Mouse (Mus musculus) intestine, embryonic 14.5 days (tissue): Measurements from ENCODE around the gene Gm13289. TPM values are rescaled to one million over a fixed set of nuclear protein-coding genes. Genes with fewer than 3 reads are reported as not detected.
"Not testable (repeated sequence)": the region's sequence is repeated elsewhere in the genome, so short reads cannot be mapped to it uniquely, and the experiment has no call there.

Experiments used
- ATAC-seq: fragments of 200-750 bp; cut with Nextera tagmentation; replicated peaks from 2 replicates; pipeline ENCODE4 v1.8.0; 2017; ENCODE audit warnings: low read depth, moderate number of reproducible peaks, moderate TSS enrichment, moderate library complexity; ENCODE audit not compliant: low FRiP score, low TSS enrichment
- DNase-seq: peaks from one replicate; pipeline ENCODE4 v3.0.0-alpha.2; 2018; ENCODE audit warnings: low spot score
- H3K27ac ChIP-seq: fragments of 300-500 bp; sonication (generic); 2 replicates; pipeline ENCODE4 v1.5.1; 2014; ENCODE audit warnings: low read depth, mild to moderate bottlenecking, control low read depth
- H3K27me3 ChIP-seq: fragments of 300-500 bp; sonication (generic); replicated peaks from 2 replicates; pipeline ENCODE4 v1.6.1; 2014; ENCODE audit warnings: low read length, control low read depth; ENCODE audit not compliant: control insufficient read depth, insufficient read depth
- H3K36me3 ChIP-seq: fragments of 300-500 bp; sonication (generic); 2 replicates; pipeline ENCODE4 v1.6.1; 2014; ENCODE audit warnings: low read length, control low read depth; ENCODE audit not compliant: control insufficient read depth, insufficient read depth
- H3K4me1 ChIP-seq: fragments of 300-500 bp; sonication (generic); replicated peaks from 2 replicates; pipeline ENCODE4 v1.6.1; 2014; ENCODE audit warnings: low read length, control low read depth, mixed read lengths; ENCODE audit not compliant: control insufficient read depth, insufficient read depth
- H3K4me2 ChIP-seq: fragments of 300-500 bp; sonication (generic); 2 replicates; pipeline ENCODE4 v1.6.1; 2014; ENCODE audit warnings: low read length
- H3K4me3 ChIP-seq: fragments of 300-500 bp; sonication (generic); 2 replicates; pipeline ENCODE4 v1.5.1; 2014; ENCODE audit warnings: low read depth, low read length, control low read depth, mixed read lengths
- H3K9ac ChIP-seq: fragments of 300-500 bp; sonication (generic); 2 replicates; pipeline ENCODE4 v1.6.1; 2014; ENCODE audit warnings: mild to moderate bottlenecking, low read length
- H3K9me3 ChIP-seq: fragments of 300-500 bp; sonication (generic); 2 replicates; pipeline ENCODE4 v1.6.1; 2016; ENCODE audit warnings: low read length, control low read depth; ENCODE audit not compliant: control insufficient read depth
- WGBS: fragments of 180-500 bp; shearing (Covaris S2); extraction: QIAGEN DNeasy Blood & Tissue Kit; methylation state at CpG from one replicate; pipeline ENCODE4 v1.1.7; 2014; 5-methylcytosine and 5-hydroxymethylcytosine counted together
- polyA plus RNA-seq: library from polyadenylated mRNA; unstranded; fragments of >200 nt; fragmentation: Nextera tagmentation; extraction: Ambion mirVana; gene quantifications from 2 replicates; pipeline ENCODE4 v1.2.1, GENCODE M21; 2014

Gm13289 gene
- polyA plus RNA-seq, 1 experiment from 2014 or later = not detected

GRCm38 (mm10) chr4:88793936-88794675 lies 17.4 kb downstream of the Gm13289 start, which contains the start of gene Gm13275:
Gm13275 (plus strand) TSS chr4:88794487.
- not testable (repeated sequence) for H3K4me3 ChIP-seq, DNase-seq, H3K9ac ChIP-seq, H3K4me2 ChIP-seq, ATAC-seq, H3K27ac ChIP-seq, H3K9me3 ChIP-seq, H3K36me3 ChIP-seq, H3K4me1 ChIP-seq, H3K27me3 ChIP-seq
- 0% methylated on average over 9 of the region's 52 CpGs for WGBS

- WGBS = no CpG with 5 or more reads among the region's 28 CpGs
- H3K9me3 ChIP-seq, H3K4me3 ChIP-seq, H3K9ac ChIP-seq, DNase-seq, H3K4me1 ChIP-seq, H3K4me2 ChIP-seq, ATAC-seq, H3K36me3 ChIP-seq, H3K27me3 ChIP-seq, H3K27ac ChIP-seq: not testable (repeated sequence)
These were observed 20.4 kb downstream of the Gm13289 start, which contains the start of gene Gm13279 for GRCm38 (mm10) chr4:88797097-88797496. Gm13279 (plus strand) TSS chr4:88797397.

GRCm38 (mm10) chr4:88799365-88799764 lies 22.6 kb downstream of the Gm13289 start, which contains the start of gene Gm13285:
Gm13285 (plus strand) TSS chr4:88799665.
- H3K9me3 ChIP-seq, H3K27me3 ChIP-seq, ATAC-seq, H3K27ac ChIP-seq, H3K9ac ChIP-seq, H3K4me2 ChIP-seq, H3K4me3 ChIP-seq, DNase-seq, H3K4me1 ChIP-seq, H3K36me3 ChIP-seq: not testable (repeated sequence)
- WGBS = 0% methylated on average over 1 of the region's 7 CpGs

GRCm38 (mm10) chr4:88802954-88803353 lies 26.2 kb downstream of the Gm13289 start, which contains the start of gene Gm13287:
Gm13287 (plus strand) TSS chr4:88803254.
- H3K9ac ChIP-seq, ATAC-seq, H3K9me3 ChIP-seq, H3K4me2 ChIP-seq, H3K4me1 ChIP-seq, H3K4me3 ChIP-seq, H3K27me3 ChIP-seq, H3K36me3 ChIP-seq, H3K27ac ChIP-seq, DNase-seq: not testable (repeated sequence)
- no CpG with 5 or more reads among the region's 29 CpGs for WGBS

- H3K9ac ChIP-seq, ATAC-seq, H3K9me3 ChIP-seq, DNase-seq, H3K36me3 ChIP-seq, H3K4me1 ChIP-seq, H3K4me3 ChIP-seq, H3K27ac ChIP-seq, H3K27me3 ChIP-seq, H3K4me2 ChIP-seq: not testable (repeated sequence)
- WGBS = no CpG with 5 or more reads among the region's 8 CpGs
These were observed 28.5 kb downstream of the Gm13289 start, which contains the start of gene Gm13288 for GRCm38 (mm10) chr4:88805231-88805630. Gm13288 (plus strand) TSS chr4:88805531.

- not testable (repeated sequence) for H3K4me2 ChIP-seq, H3K27me3 ChIP-seq, H3K9ac ChIP-seq, H3K9me3 ChIP-seq, H3K4me3 ChIP-seq, DNase-seq, H3K27ac ChIP-seq, H3K4me1 ChIP-seq, ATAC-seq, H3K36me3 ChIP-seq
- 1% methylated on average over 9 of the region's 34 CpGs for WGBS
These were observed 29.0 kb downstream of the Gm13289 start for GRCm38 (mm10) chr4:88805761-88806160.

GRCm38 (mm10) chr4:88815928-88816327 lies 39.2 kb downstream of the Gm13289 start, which contains the start of gene Ifna7:
Ifna7 (plus strand) TSS chr4:88816228.
- ATAC-seq (no peak), DNase-seq (no peak)
- Histone ChIP-seq H3K9ac (no peak within 1 kb of the TSS), H3K27me3 (no peaks in the 10 kb centered on the region), H3K4me3 (no peak within 1 kb of the TSS), H3K36me3 (no peaks in the 10 kb centered on the region), H3K27ac (no peak within 1 kb of the TSS), H3K4me2 (no peak within 1 kb of the TSS), H3K9me3 (no peaks in the 10 kb centered on the region), H3K4me1 (no peaks in the 10 kb centered on the region)
- 64% methylated on average over 3 of the region's 3 CpGs for WGBS

- no peak within 1 kb of the TSS for H3K27ac ChIP-seq
- H3K36me3 ChIP-seq = no peaks in the 10 kb centered on the region
- ATAC-seq = no peak
- no peaks in the 10 kb centered on the region for H3K27me3 ChIP-seq
- H3K4me3 ChIP-seq = no peak within 1 kb of the TSS
- no peak for DNase-seq
- no peak within 1 kb of the TSS for H3K9ac ChIP-seq
- no peaks in the 10 kb centered on the region for H3K4me1 ChIP-seq
- 91% methylated on average over 1 of the region's 1 CpGs for WGBS
- no peak within 1 kb of the TSS for H3K4me2 ChIP-seq
- no peaks in the 10 kb centered on the region for H3K9me3 ChIP-seq
These were observed 42.9 kb downstream of the Gm13289 start, which contains the start of gene Ifna11 for GRCm38 (mm10) chr4:88819659-88820058. Ifna11 (plus strand) TSS chr4:88819959.

GRCm38 (mm10) chr4:88822995-88823394 lies 46.3 kb downstream of the Gm13289 start:
- H3K9ac ChIP-seq = no peak overlapping the region
- no peak overlapping the region for H3K4me2 ChIP-seq
- no peaks in the 10 kb centered on the region for H3K9me3 ChIP-seq
- H3K4me3 ChIP-seq = no peak overlapping the region
- ATAC-seq = no peak
- no peaks in the 10 kb centered on the region for H3K4me1 ChIP-seq
- no peak overlapping the region for H3K27ac ChIP-seq
- 24% methylated on average over 4 of the region's 4 CpGs for WGBS
- H3K36me3 ChIP-seq = no peaks in the 10 kb centered on the region
- DNase-seq = no peak
- no peaks in the 10 kb centered on the region for H3K27me3 ChIP-seq
